Mouse (Mus musculus) T-helper 2 cell (primary cell): ENCODE results near the gene Kbtbd13.
"Not testable (repeated sequence)": the region's sequence is repeated elsewhere in the genome, so short reads cannot be mapped to it uniquely, and the experiment has no call there.

ENCODE experiments used
- in situ Hi-C: fragments of 300-600 bp; cut with MboI, MseI; formaldehyde crosslinking; loops from one replicate; pipeline ENCODE4 v1.15.1; 2025; ENCODE audit warnings: high pct_unique_total_duplicates

Kbtbd13 gene

DNA sequence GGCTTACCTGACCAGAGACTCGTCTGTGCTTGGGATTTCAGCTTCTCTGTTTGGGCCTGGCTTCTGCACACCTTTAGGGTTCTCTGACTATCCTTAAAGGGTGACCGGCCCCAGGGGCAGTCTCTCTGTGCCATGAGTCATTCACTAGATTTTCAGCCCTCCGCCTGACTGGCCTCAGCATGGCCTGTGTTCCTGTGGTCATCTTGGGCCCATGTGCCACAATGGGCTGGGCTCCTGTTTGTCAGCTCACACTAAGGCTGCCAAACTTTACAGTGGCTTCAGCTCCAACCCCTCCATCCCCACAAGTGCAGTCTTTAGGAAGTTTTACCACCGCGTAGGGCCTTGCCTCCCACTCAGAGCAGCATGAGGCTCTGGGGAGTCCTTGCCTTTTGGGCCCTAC, 38.2 kb downstream of the Kbtbd13 start:
- in situ Hi-C loops, result no loop called here

- in situ Hi-C loops, result no loop called here
Observed at GRCm38 (mm10) chr9:65347112-65347850, 44.2 kb downstream of the Kbtbd13 start.

GRCm38 (mm10) chr9:65346476-65347111, 44.9 kb downstream of the Kbtbd13 start:
- in situ Hi-C loops, result no loop called here

DNA sequence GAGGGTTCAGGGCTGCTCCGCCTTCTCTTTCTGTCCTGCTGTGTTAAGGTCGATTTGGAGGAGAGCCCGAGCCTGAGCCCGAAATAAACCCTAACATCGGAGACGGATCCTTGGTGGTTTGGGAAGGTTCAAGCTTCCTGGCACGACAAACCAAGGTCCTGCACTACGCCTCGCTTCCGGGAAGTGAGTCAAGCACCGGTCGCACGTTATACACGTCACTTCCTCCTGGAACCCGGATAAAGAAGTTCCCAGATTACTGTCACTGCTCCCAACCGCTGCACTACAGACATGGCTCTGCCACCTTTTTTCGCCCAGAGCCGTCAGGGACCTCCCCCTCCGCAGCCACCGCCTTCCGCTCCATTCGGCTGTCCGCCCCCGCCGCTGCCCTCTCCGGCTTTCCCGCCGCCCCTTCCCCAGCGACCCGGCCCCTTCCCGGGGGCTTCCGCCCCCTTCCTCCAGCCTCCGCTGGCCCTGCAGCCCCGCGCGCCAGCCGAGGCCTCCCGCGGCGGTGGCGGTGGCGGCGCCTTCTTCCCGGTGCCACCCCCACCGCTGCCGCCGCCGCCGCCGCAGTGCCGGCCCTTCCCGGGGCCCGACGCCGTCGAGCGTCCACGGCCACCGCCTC, 45.5 kb downstream of the Kbtbd13 start, which contains the start of gene Pdcd7:
Gene Pdcd7 (plus strand): TSS at position 251 of the 622 bp plus-strand sequence.
- in situ Hi-C loops, result no loop called here

DNA sequence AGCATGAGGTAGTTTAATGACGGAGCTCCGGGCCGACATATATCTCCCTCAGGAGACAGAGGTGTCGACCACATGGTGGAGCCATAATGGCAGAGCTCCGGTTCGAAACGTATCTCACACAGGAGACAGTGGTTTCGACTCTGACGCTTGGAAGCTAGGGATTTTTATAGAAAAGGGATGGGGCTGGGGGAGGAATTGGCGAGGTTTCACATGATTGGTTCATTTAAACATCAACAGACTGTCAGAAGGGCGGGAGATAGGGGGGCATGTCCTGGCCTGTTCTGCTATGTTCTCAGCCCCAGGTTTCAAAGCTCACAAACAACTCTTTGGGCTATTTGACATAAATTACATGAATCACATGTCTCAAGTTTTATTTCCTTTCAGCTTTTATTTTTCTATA, 46.0 kb downstream of the Kbtbd13 start:
- in situ Hi-C loops, result not testable (repeated sequence)

DNA sequence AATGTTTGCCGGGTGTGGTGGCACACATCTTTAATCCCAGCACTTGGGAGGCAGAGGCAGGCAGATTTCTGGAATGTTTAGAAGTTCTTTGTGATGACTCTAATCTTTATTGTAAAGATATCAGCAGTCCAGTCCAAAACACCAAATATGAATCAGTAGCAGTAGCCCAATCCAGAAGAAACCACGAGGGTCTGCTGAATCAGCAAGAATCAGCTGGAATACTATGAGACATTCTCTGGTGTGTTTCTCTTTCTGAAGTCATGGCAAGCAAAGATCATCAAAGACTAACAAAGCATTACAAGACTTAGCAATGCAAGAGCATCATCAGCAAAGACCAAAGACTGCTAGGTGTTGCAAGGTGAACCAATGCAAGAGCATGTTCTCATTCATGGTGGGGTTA, 51.0 kb downstream of the Kbtbd13 start:
- in situ Hi-C loops, result no loop called here

- in situ Hi-C loops, result no loop called here
Observed at GRCm38 (mm10) chr9:65339146-65339545, 52.3 kb downstream of the Kbtbd13 start.
